Mouse (Mus musculus) midbrain, embryonic 11.5 days (tissue): ENCODE measurements at regions not wholly inside any gene's neighbourhood (a gene's known extent, or its start where the extent isn't known, plus 50 kb on each side); places are given as distances from the start of the nearest gene placed in this dataset.

Source experiments
- ATAC-seq: fragments of 200-750 bp; cut with Nextera tagmentation; 2 replicates; pipeline ENCODE4 v1.8.0; 2017; ENCODE audit warnings: moderate TSS enrichment, moderate library complexity; ENCODE audit not compliant: low FRiP score
- DNase-seq: peaks from one replicate; pipeline ENCODE4 v3.0.0; 2015; ENCODE audit warnings: low spot score; ENCODE audit errors: missing footprints
- H3K27ac ChIP-seq: fragments of 300-500 bp; sonication (generic); 2 replicates; pipeline ENCODE4 v1.5.1; 2014; ENCODE audit warnings: low read depth, low read length
- H3K27me3 ChIP-seq: fragments of 300-500 bp; sonication (generic); 2 replicates; pipeline ENCODE4 v1.6.1; 2014; ENCODE audit warnings: mild to moderate bottlenecking, low read length, moderate library complexity, mixed read lengths; ENCODE audit not compliant: control insufficient read depth, insufficient read depth
- H3K36me3 ChIP-seq: fragments of 300-500 bp; sonication (generic); 2 replicates; pipeline ENCODE4 v1.6.1; 2014; ENCODE audit warnings: mild to moderate bottlenecking, low read length, moderate library complexity, mixed read lengths; ENCODE audit not compliant: control insufficient read depth, insufficient read depth
- H3K4me1 ChIP-seq: fragments of 300-500 bp; sonication (generic); 2 replicates; pipeline ENCODE4 v1.6.1; 2014; ENCODE audit warnings: low read length; ENCODE audit not compliant: control insufficient read depth, insufficient read depth
- H3K4me2 ChIP-seq: fragments of 300-500 bp; sonication (generic); 2 replicates; pipeline ENCODE4 v1.6.1; 2014; ENCODE audit warnings: mild to moderate bottlenecking, moderate library complexity
- H3K4me3 ChIP-seq: fragments of 300-500 bp; sonication (generic); 2 replicates; pipeline ENCODE4 v1.5.1; 2014; ENCODE audit warnings: low read depth, low read length
- H3K9ac ChIP-seq: fragments of 300-500 bp; sonication (generic); 2 replicates; pipeline ENCODE4 v1.6.1; 2014; ENCODE audit warnings: low read length
- H3K9me3 ChIP-seq: fragments of 300-500 bp; sonication (generic); 2 replicates; pipeline ENCODE4 v1.6.1; 2016; ENCODE audit warnings: low read length; ENCODE audit not compliant: control insufficient read depth
- WGBS: fragments of 180-500 bp; shearing (Covaris S2); extraction: QIAGEN DNeasy Blood & Tissue Kit; methylation state at CpG from one replicate; pipeline ENCODE4 v1.1.7; 2014; 5-methylcytosine and 5-hydroxymethylcytosine counted together

GRCm38 (mm10) chr11:113084442-113084841 is 302.4 kb downstream of the Sox9 start:
- Histone ChIP-seq H3K36me3 (no peaks in the 10 kb centered on the region), H3K4me3 (no peak overlapping the region), H3K4me1 (peaks cover 3% of the 10 kb centered on the region; the same call in 1 of the 2 replicates), H3K27ac (no peak overlapping the region), H3K4me2 (no peak overlapping the region), H3K27me3 (no peaks in the 10 kb centered on the region), H3K9ac (no peak overlapping the region), H3K9me3 (no peaks in the 10 kb centered on the region)
- WGBS: 88% methylated on average over 6 of the region's 6 CpGs
- ATAC-seq: no peak
- DNase-seq: no peak

GRCm38 (mm10) chr11:113085556-113085955 is 303.5 kb downstream of the Sox9 start:
- Histone ChIP-seq H3K27me3 (no peaks in the 10 kb centered on the region), H3K9me3 (no peaks in the 10 kb centered on the region), H3K4me1 (peaks cover 3% of the 10 kb centered on the region; the same call in 1 of the 2 replicates), H3K27ac (no peak overlapping the region), H3K9ac (no peak overlapping the region), H3K4me2 (no peak overlapping the region), H3K36me3 (no peaks in the 10 kb centered on the region), H3K4me3 (no peak overlapping the region)
- no peak for DNase-seq
- no peak for ATAC-seq
- WGBS: 88% methylated on average over 9 of the region's 9 CpGs

GRCm38 (mm10) chr11:113087084-113087483 is 305.1 kb downstream of the Sox9 start:
- no peak for ATAC-seq
- Histone ChIP-seq H3K9ac (no peak overlapping the region), H3K36me3 (no peaks in the 10 kb centered on the region), H3K4me3 (no peak overlapping the region), H3K4me2 (no peak overlapping the region), H3K27ac (no peak overlapping the region), H3K4me1 (peaks cover 3% of the 10 kb centered on the region; the same call in 1 of the 2 replicates), H3K27me3 (no peaks in the 10 kb centered on the region), H3K9me3 (no peaks in the 10 kb centered on the region)
- WGBS: 73% methylated on average over 9 of the region's 9 CpGs
- no peak for DNase-seq

GRCm38 (mm10) chr11:113089637-113090351 is 307.8 kb downstream of the Sox9 start:
- no peak for ATAC-seq
- Histone ChIP-seq H3K27me3 (no peaks in the 10 kb centered on the region), H3K27ac (no peak overlapping the region), H3K9ac (no peak overlapping the region), H3K36me3 (no peaks in the 10 kb centered on the region), H3K4me3 (no peak overlapping the region), H3K4me1 (peaks cover 3% of the 10 kb centered on the region), H3K9me3 (no peaks in the 10 kb centered on the region), H3K4me2 (no peak overlapping the region)
- no peak for DNase-seq
- WGBS: 90% methylated on average over 11 of the region's 11 CpGs

GRCm38 (mm10) chr11:113091901-113092568 is 310.0 kb downstream of the Sox9 start:
- Histone ChIP-seq H3K4me2 (no peak overlapping the region), H3K27ac (no peak overlapping the region), H3K9ac (no peak overlapping the region), H3K27me3 (no peaks in the 10 kb centered on the region), H3K4me1 (peaks cover 1% of the 10 kb centered on the region), H3K36me3 (no peaks in the 10 kb centered on the region), H3K4me3 (no peak overlapping the region), H3K9me3 (no peaks in the 10 kb centered on the region)
- ATAC-seq (no peak), DNase-seq (no peak)
- 62% methylated on average over 8 of the region's 8 CpGs for WGBS

- no peak for DNase-seq
- no peak overlapping the region for H3K27ac ChIP-seq
- no peak overlapping the region for H3K4me3 ChIP-seq
- ATAC-seq: no peak
- no peaks in the 10 kb centered on the region for H3K36me3 ChIP-seq
- no peak overlapping the region for H3K4me2 ChIP-seq
- no peaks in the 10 kb centered on the region for H3K9me3 ChIP-seq
- H3K4me1 ChIP-seq: no peaks in the 10 kb centered on the region; the same call in 1 of the 2 replicates
- WGBS: 95% methylated on average over 13 of the region's 13 CpGs
- no peak overlapping the region for H3K9ac ChIP-seq
- no peaks in the 10 kb centered on the region for H3K27me3 ChIP-seq
These were observed 311.9 kb downstream of the Sox9 start for GRCm38 (mm10) chr11:113093895-113094445.

- no peak for ATAC-seq
- no peaks in the 10 kb centered on the region for H3K36me3 ChIP-seq
- no peak overlapping the region for H3K4me2 ChIP-seq
- WGBS: 82% methylated on average over 8 of the region's 8 CpGs
- DNase-seq: no peak
- no peak overlapping the region for H3K4me3 ChIP-seq
- no peak overlapping the region for H3K27ac ChIP-seq
- no peaks in the 10 kb centered on the region for H3K9me3 ChIP-seq
- H3K27me3 ChIP-seq: no peaks in the 10 kb centered on the region
- H3K4me1 ChIP-seq: peaks cover under 1% of the 10 kb centered on the region; the same call in 1 of the 2 replicates
- H3K9ac ChIP-seq: no peak overlapping the region
These were observed 313.6 kb downstream of the Sox9 start for GRCm38 (mm10) chr11:113095625-113096024.

- no peak overlapping the region for H3K4me3 ChIP-seq
- no peak overlapping the region for H3K27ac ChIP-seq
- H3K27me3 ChIP-seq: no peaks in the 10 kb centered on the region
- ATAC-seq: no peak
- H3K9me3 ChIP-seq: no peaks in the 10 kb centered on the region
- WGBS: 79% methylated on average over 8 of the region's 8 CpGs
- no peak overlapping the region for H3K4me2 ChIP-seq
- H3K9ac ChIP-seq: no peak overlapping the region
- peaks cover 6% of the 10 kb centered on the region for H3K4me1 ChIP-seq
- no peaks in the 10 kb centered on the region for H3K36me3 ChIP-seq
- DNase-seq: no peak
These were observed 314.2 kb downstream of the Sox9 start for GRCm38 (mm10) chr11:113096209-113096608.

GRCm38 (mm10) chr11:113098360-113098759 is 316.3 kb downstream of the Sox9 start:
- WGBS: 97% methylated on average over 2 of the region's 2 CpGs
- Histone ChIP-seq H3K27ac (no peak overlapping the region), H3K9me3 (no peaks in the 10 kb centered on the region), H3K4me3 (no peak overlapping the region), H3K36me3 (no peaks in the 10 kb centered on the region), H3K4me2 (no peak overlapping the region), H3K27me3 (no peaks in the 10 kb centered on the region), H3K4me1 (peaks cover 11% of the 10 kb centered on the region), H3K9ac (no peak overlapping the region)
- DNase-seq (no peak), ATAC-seq (no peak)
